Mouse (Mus musculus): ENCODE measurements at regions not wholly inside any gene's neighbourhood (a gene's known extent, or its start where the extent isn't known, plus 50 kb on each side); places are given as distances from the start of the nearest gene placed in this dataset.

GRCm38 (mm10) chr13:44554686-44555463 is 174.4 kb upstream of the Jarid2 start:
- TF ChIP-seq CTCF (IDR thresholded peaks at IDR 0.05; ENCODE audit: insufficient read depth, low read length): no peak
- TF ChIP-seq POLR2A (IDR thresholded peaks at IDR 0.05; ENCODE audit: borderline replicate concordance, extremely low read depth, low read depth, low read length): no peak

All from lung, adult 2 months (tissue).